ENCODE assay signal across 8 mouse cellular contexts in genomic region chr2:175206732-175207131, GRCm38 (mm10). TPM values are rescaled to one million over a fixed set of nuclear protein-coding genes. Genes with fewer than 3 reads are reported as not detected.
DNase-seq lines count a peak whose midpoint lies in the region; ATAC-seq and TF ChIP-seq lines count a peak whose summit lies in the region.
"Not testable (repeated sequence)": the region's sequence is repeated elsewhere in the genome, so short reads cannot be mapped to it uniquely, and the experiment has no call there.

Gene Gm14391, minus strand, starts transcription at chr2:175206917.

- not testable (repeated sequence) for H3K4me3 ChIP-seq in CH12.LX (replicated peaks in 1 of 3; ENCODE audit: low read depth in 2 of 3, low read length in 2 of 3, poor library complexity in 1 of 3); limb, embryonic 12.5 days (replicated peaks); olfactory bulb, adult 2 months (ENCODE audit: insufficient read depth, low read depth, low read length)

- DNase-seq in CH12.LX (ENCODE audit: extremely low read depth); adrenal gland, postnatal 25 days; gastrocnemius, postnatal 36 days; heart, postnatal 36 days; layer of hippocampus, postnatal 25 days (ENCODE audit: extremely low spot score in 1 of 2, low spot score in 1 of 2): not testable (repeated sequence)

- intact Hi-C loops in gastrocnemius, postnatal 36 days (cut with DNase I); heart, postnatal 36 days (cut with DNase I): not testable (repeated sequence)

- in situ Hi-C loops in CH12.LX (cut with MboI; ENCODE audit: low pct_ligation_motif_present, low pct_unique_long_range_greater_than_20kb, low sequenced_read_pairs), result not testable (repeated sequence)

- not testable (repeated sequence) for TF ChIP-seq EP300 in CH12.LX (IDR thresholded peaks at IDR 0.05; ENCODE audit: low read length)

- H3K9ac ChIP-seq in CH12.LX (ENCODE audit: insufficient read depth, low read depth); limb, embryonic 12.5 days (replicated peaks): not testable (repeated sequence)

- not testable (repeated sequence) for TF ChIP-seq POLR2A in CH12.LX (IDR thresholded peaks at IDR 0.05; ENCODE audit: low read depth, low read length); olfactory bulb, adult 2 months (IDR thresholded peaks at IDR 0.05; ENCODE audit: insufficient read depth, low read depth, low read length)

- dilution Hi-C loops in CH12.LX (cut with MboI; ENCODE audit: extremely low pct_ligation_motif_present, extremely low pct_unique_long_range_greater_than_20kb, low sequenced_read_pairs), result not testable (repeated sequence)

- not testable (repeated sequence) for H3K27me3 ChIP-seq in CH12.LX (replicated peaks); limb, embryonic 12.5 days

- not testable (repeated sequence) for H3K79me2 ChIP-seq in CH12.LX (replicated peaks; ENCODE audit: control insufficient read depth, extremely low read depth, insufficient read depth, poor library complexity, severe bottlenecking)

- not testable (repeated sequence) for TF ChIP-seq CTCF in CH12.LX (conservative IDR thresholded peaks at IDR 0.05 in 1 of 2, IDR thresholded peaks at IDR 0.05 in 1 of 2; ENCODE audit: low read depth in 2 of 2, low read length in 2 of 2); olfactory bulb, adult 2 months (IDR thresholded peaks at IDR 0.05; ENCODE audit: insufficient read depth, low read depth, low read length)

- WGBS in limb, embryonic 12.5 days, result no CpG with 5 or more reads among the region's 7 CpGs
- no CpG with 5 or more reads among the region's 7 CpGs for WGBS in olfactory bulb, adult 2 months

- not testable (repeated sequence) for TF ChIP-seq RAD21 in CH12.LX (IDR thresholded peaks at IDR 0.05; ENCODE audit: low read depth, low read length)

- not testable (repeated sequence) for H3K9me3 ChIP-seq in CH12.LX (replicated peaks; ENCODE audit: low read length); limb, embryonic 12.5 days

- ATAC-seq in erythroblast, adult 5-6 weeks (replicated peaks; ENCODE audit: low FRiP score, poor library complexity, severe bottlenecking); limb, embryonic 12.5 days (ENCODE audit: insufficient number of reproducible peaks, insufficient read depth, low FRiP score, low TSS enrichment, low read depth): not testable (repeated sequence)

- not testable (repeated sequence) for H3K36me3 ChIP-seq in CH12.LX (replicated peaks in 1 of 2; ENCODE audit: control insufficient read depth in 1 of 2, insufficient read depth in 1 of 2, low read length in 1 of 2); limb, embryonic 12.5 days

- H3K4me1 ChIP-seq in CH12.LX (ENCODE audit: control insufficient read depth in 1 of 2, insufficient read depth in 2 of 2); limb, embryonic 12.5 days (replicated peaks); olfactory bulb, adult 2 months (ENCODE audit: control insufficient read depth, insufficient read depth, low read length): not testable (repeated sequence)

- H3K4me2 ChIP-seq in CH12.LX (ENCODE audit: insufficient read depth, low read depth, poor library complexity, severe bottlenecking); limb, embryonic 12.5 days: not testable (repeated sequence)

- not testable (repeated sequence) for H3K27ac ChIP-seq in CH12.LX (ENCODE audit: insufficient read depth, low read depth); limb, embryonic 12.5 days; olfactory bulb, adult 2 months (ENCODE audit: insufficient read depth, low read depth, low read length)

RNA-seq across cellular contexts. Expression of gene Gm14391, which starts in this region (rescaled TPM):
- 13.4 and 13.5 TPM in 2 replicates for total RNA-seq in CH12.LX (2012; rRNA removed)
- 14.3 and 15.4 TPM in 2 replicates for total RNA-seq in CH12.LX (2014; rRNA removed)
- polyA plus RNA-seq in CH12.LX (2012; ENCODE audit: insufficient read length, low read depth), result 11.3 and 15.2 TPM in 2 replicates
- 77.2 and 98.0 TPM in 2 replicates for total RNA-seq in adrenal gland, postnatal 25 days (2021)
- 3.1 and 24.0 TPM in 2 replicates for total RNA-seq in erythroblast, adult 5-6 weeks (2015; ENCODE audit: low replicate concordance)
- 5.4 and 10.2 TPM in 2 replicates for total RNA-seq in erythroblast, adult 5-6 weeks (2017; ENCODE audit: low replicate concordance)
- total RNA-seq in gastrocnemius, postnatal 36 days (2021), result 10 to 100 TPM; 33.5 to 47.8 TPM
- total RNA-seq in heart, postnatal 36 days (2021), result 10 to 100 TPM; 59.4 to 60.8 TPM
- total RNA-seq in layer of hippocampus, postnatal 25 days (2021), result 100 to 1,000 TPM in 1 of 2 experiments, 10 to 100 TPM in 1; 87.6 to 114 TPM
- polyA plus RNA-seq in limb, embryonic 12.5 days (2016; fragmentation: Nextera tagmentation; extraction: Ambion mirVana), result 6.9 and 12.3 TPM in 2 replicates
- not detected in 2 replicates for polyA plus RNA-seq in olfactory bulb, adult 2 months (2012; ENCODE audit: insufficient read depth, insufficient read length, low replicate concordance, missing spikeins)

Comparison
In these comparisons a context has a peak if more than half of its experiments do, and no peak if none do; other contexts are left out.
1. RNA of gene Gm14391 (polyA plus RNA-seq): not detected in olfactory bulb, adult 2 months; 11.3 to 15.2 TPM in CH12.LX and 6.9 to 12.3 TPM in limb, embryonic 12.5 days; every median in the first group is over 10 times any median in the second.